8 mouse cellular contexts compared by ENCODE assay signal in the genomic region with DNA sequence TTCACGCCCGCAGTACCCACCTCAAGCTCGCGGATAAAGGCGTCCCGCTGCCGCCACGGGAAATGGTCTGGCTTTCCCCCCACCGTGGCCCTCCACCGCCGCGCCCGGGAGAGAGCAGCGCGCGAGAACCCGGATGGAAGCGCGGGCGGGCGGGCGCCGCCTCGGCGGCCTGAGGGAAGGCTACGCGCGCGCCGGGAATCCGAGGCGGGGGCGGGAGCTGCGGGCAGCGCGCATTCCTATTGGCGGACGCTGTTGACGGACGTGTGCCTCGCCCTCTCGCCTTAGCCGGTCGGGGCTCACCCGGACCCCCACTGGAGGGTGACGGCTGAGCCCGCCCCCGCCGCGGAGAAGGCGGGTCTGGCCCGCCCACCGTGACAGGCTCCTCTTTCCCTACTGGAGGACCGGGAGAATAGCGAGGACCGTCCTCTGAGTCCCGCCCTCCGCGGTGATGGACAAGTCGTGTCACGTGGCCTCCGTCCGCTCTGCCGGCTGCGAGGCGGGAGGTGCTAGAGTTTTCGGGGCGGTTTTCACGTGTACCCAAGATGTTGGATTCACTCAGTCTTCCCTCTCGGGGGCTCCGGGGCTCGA. TPM values are rescaled to one million over a fixed set of nuclear protein-coding genes. Genes with fewer than 3 reads are reported as not detected.
A peak's percentile ranks its signal among the peaks of the same experiment; 100 is the strongest.
DNase-seq lines count a peak whose midpoint lies in the region; ATAC-seq lines count a peak whose summit lies in the region.

No protein-coding gene starts in this region.

- peak overlapping the region; percentile 100 for H3K9ac ChIP-seq in hindbrain, embryonic 16.5 days (ENCODE audit: low read depth, low read length)

- WGBS in hindbrain, embryonic 16.5 days = 0% methylated on average over 46 of the region's 72 CpGs
- WGBS in macrophage (ENCODE audit: missing documents) = 1% methylated on average over 71 of the region's 72 CpGs

- H3K79me2 ChIP-seq in macrophage (ENCODE audit: inconsistent target) = peaks cover 58% of the 10 kb centered on the region

- no peaks in the 10 kb centered on the region for H3K36me3 ChIP-seq in hindbrain, embryonic 16.5 days (ENCODE audit: control insufficient read depth, insufficient read depth, low read length)
- no peaks in the 10 kb centered on the region for H3K36me3 ChIP-seq in macrophage (ENCODE audit: inconsistent target)

- peak; percentile 98 for ATAC-seq in hindbrain, embryonic 16.5 days

- H3K4me2 ChIP-seq in hindbrain, embryonic 16.5 days (ENCODE audit: low read length) = peak overlapping the region; percentile 86

- H3K27me3 ChIP-seq in hindbrain, embryonic 16.5 days (replicated peaks; ENCODE audit: control insufficient read depth, insufficient read depth, low read length) = no peaks in the 10 kb centered on the region

- no peaks in the 10 kb centered on the region for H3K9me3 ChIP-seq in hindbrain, embryonic 16.5 days (ENCODE audit: control insufficient read depth, low read length)

- peak overlapping the region; percentile 82 for H3K4me3 ChIP-seq in hindbrain, embryonic 16.5 days (ENCODE audit: low read length)
- H3K4me3 ChIP-seq in macrophage (ENCODE audit: inconsistent target) = peak overlapping the region; percentile 20; the same call in 1 of the 2 replicates

- peak; percentile 97 for DNase-seq in WW6 (ENCODE audit: low read depth, low spot score)
- DNase-seq in cerebellum, postnatal 4 days (ENCODE audit: low spot score in 2 of 2) = peak; percentile 98 to 100
- DNase-seq in gastrocnemius, adult 18-20 months (ENCODE audit: low spot score) = peak; percentile 100
- peak; percentile 99 to 100 for DNase-seq in left cerebral cortex, adult 18-20 months (ENCODE audit: low spot score in 2 of 2)
- DNase-seq in right cerebral cortex, adult 18-20 months = peak; percentile 100
- peak; percentile 99 for DNase-seq in urinary bladder, postnatal 10 days (ENCODE audit: low spot score)

- H3K4me1 ChIP-seq in hindbrain, embryonic 16.5 days (ENCODE audit: control insufficient read depth, insufficient read depth, low read depth, low read length) = peaks cover 15% of the 10 kb centered on the region

- peak overlapping the region; percentile 100 for H3K27ac ChIP-seq in hindbrain, embryonic 16.5 days (ENCODE audit: low read depth, low read length)
- H3K27ac ChIP-seq in macrophage = peak overlapping the region; percentile 47

RNA-seq across cellular contexts. Expression of gene A830005F24Rik, which starts 33.1 kb away (rescaled TPM):
- total RNA-seq in gastrocnemius, adult 18-20 months (2021) = under 1 TPM; 0.31 to 0.41 TPM
- 3.0 and 4.0 TPM in 2 replicates for polyA plus RNA-seq in hindbrain, embryonic 16.5 days (2015; fragmentation: Nextera tagmentation; extraction: Ambion mirVana)
- 1 to 10 TPM; 1.7 to 1.8 TPM for total RNA-seq in left cerebral cortex, adult 18-20 months (2021)
- 1 to 10 TPM in 1 of 26 experiments, not detected in 25; 1.0 TPM for total RNA-seq in macrophage (2018; cell fraction: chromatin; rRNA removed)
- total RNA-seq in macrophage (2018; cell fraction: cytosol; rRNA removed) = under 1 TPM in 19 of 26 experiments, not detected in 7; 0.14 to 0.64 (median 0.37) TPM
- total RNA-seq in macrophage (2018; cell fraction: nucleus; rRNA removed) = under 1 TPM in 1 of 26 experiments, not detected in 25; 0.77 TPM
- 0.46 to 0.53 TPM in 2 of 3 replicates, not detected in the other for polyA plus RNA-seq in macrophage (2018)

RNA-seq across cellular contexts. Expression of gene Zfp169, which starts 33.2 kb away (rescaled TPM):
- total RNA-seq in gastrocnemius, adult 18-20 months (2021) = 1 to 10 TPM; 3.1 to 4.0 TPM
- 5.7 and 7.7 TPM in 2 replicates for polyA plus RNA-seq in hindbrain, embryonic 16.5 days (2015; fragmentation: Nextera tagmentation; extraction: Ambion mirVana)
- 10 to 100 TPM; 21.1 to 28.8 TPM for total RNA-seq in left cerebral cortex, adult 18-20 months (2021)
- 10 to 100 TPM in 21 of 26 experiments, 1 to 10 TPM in 5; 4.0 to 62.0 (median 33.5) TPM for total RNA-seq in macrophage (2018; cell fraction: chromatin; rRNA removed)
- 1 to 10 TPM in 24 of 26 experiments, under 1 TPM in 2; 0.81 to 8.4 (median 4.0) TPM for total RNA-seq in macrophage (2018; cell fraction: cytosol; rRNA removed)
- 10 to 100 TPM in 20 of 26 experiments, 1 to 10 TPM in 6; 3.2 to 55.9 (median 27.6) TPM for total RNA-seq in macrophage (2018; cell fraction: nucleus; rRNA removed)
- polyA plus RNA-seq in macrophage (2018) = 3.9 to 5.8 TPM (median 5.4 TPM) in 3 replicates

Comparison
In these comparisons a context has a peak if more than half of its experiments do, and no peak if none do; other contexts are left out.
1. Peak in every context shown above with its lines: DNase-seq, ATAC-seq, H3K4me3 ChIP-seq and H3K27ac ChIP-seq.
2. RNA of gene Zfp169, which starts 33.2 kb away (total RNA-seq): 21.1 to 28.8 TPM in left cerebral cortex, adult 18-20 months; 3.1 to 4.0 TPM in gastrocnemius, adult 18-20 months; every median in the first group is over 4 times any median in the second.